Mouse (Mus musculus) E14TG2a.4 (cell line): ENCODE measurements around the gene Slc1a4.

Source experiments
- H3K27me3 ChIP-seq: 2 replicates; pipeline ENCODE4 v1.6.1; 2014; ENCODE audit warnings: low read length, control low read depth; ENCODE audit not compliant: insufficient read depth
- H3K36me3 ChIP-seq: 2 replicates; pipeline ENCODE4 v1.6.1; 2014; ENCODE audit warnings: low read length, control low read depth; ENCODE audit not compliant: insufficient read depth
- H3K4me1 ChIP-seq: replicated peaks from 2 replicates; pipeline ENCODE4 v1.6.1; 2014; ENCODE audit warnings: low read depth, low read length, control low read depth
- H3K4me3 ChIP-seq: replicated peaks from 2 replicates; pipeline ENCODE4 v1.5.1; 2014; ENCODE audit warnings: mild to moderate bottlenecking, low read length
- H3K9me3 ChIP-seq: 2 replicates; pipeline ENCODE4 v1.6.1; 2014; ENCODE audit warnings: low read length, control low read depth
- CTCF ChIP-seq: conservative IDR thresholded peaks from 2 replicates; pipeline ENCODE4 v1.5.1; 2014; ENCODE audit warnings: low read length
- NANOG ChIP-seq: IDR thresholded peaks from 2 replicates; pipeline ENCODE4 v1.6.1; 2014; ENCODE audit warnings: borderline replicate concordance, low read length, mixed read lengths
- POU5F1 ChIP-seq: IDR thresholded peaks from 2 replicates; pipeline ENCODE4 v1.6.1; 2014; ENCODE audit warnings: low read length, borderline replicate concordance

Slc1a4 gene

GRCm38 (mm10) chr11:20318659-20319454 lies 13.7 kb downstream of the Slc1a4 start:
- Histone ChIP-seq H3K36me3 (peaks cover 49% of the 10 kb centered on the region), H3K9me3 (no peaks in the 10 kb centered on the region), H3K4me3 (no peak overlapping the region), H3K27me3 (no peaks in the 10 kb centered on the region), H3K4me1 (peaks cover 55% of the 10 kb centered on the region)
- no peak for TF ChIP-seq CTCF
- no peak for TF ChIP-seq POU5F1
- TF ChIP-seq NANOG: no peak

GRCm38 (mm10) chr11:20313576-20313975 lies 18.9 kb downstream of the Slc1a4 start:
- H3K36me3 ChIP-seq: peaks cover 84% of the 10 kb centered on the region
- H3K9me3 ChIP-seq: no peaks in the 10 kb centered on the region
- peaks cover 4% of the 10 kb centered on the region for H3K4me1 ChIP-seq
- no peak overlapping the region for H3K4me3 ChIP-seq
- no peak for TF ChIP-seq CTCF
- no peak for TF ChIP-seq NANOG
- TF ChIP-seq POU5F1: no peak
- no peaks in the 10 kb centered on the region for H3K27me3 ChIP-seq

DNA sequence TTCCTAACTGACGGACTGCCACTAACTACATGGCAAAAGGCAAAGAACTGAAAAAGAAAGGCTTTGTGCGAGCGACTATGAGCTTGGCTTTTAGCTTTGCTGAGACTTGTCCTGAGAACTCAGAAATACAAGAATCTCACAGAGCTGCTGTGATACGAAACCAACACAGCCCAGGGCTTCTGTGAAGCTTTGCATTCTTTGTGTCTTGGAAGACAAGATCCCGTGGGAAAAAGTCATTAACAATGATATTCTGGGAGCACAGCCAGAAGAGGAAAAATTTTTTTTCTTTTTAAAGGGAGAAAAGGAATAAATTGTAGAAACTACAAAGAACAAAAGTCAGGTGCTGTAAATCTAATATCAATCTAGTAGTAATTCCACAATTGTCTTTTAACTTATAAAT lies 23.5 kb downstream of the Slc1a4 start:
- H3K36me3 ChIP-seq: peaks cover 88% of the 10 kb centered on the region
- H3K27me3 ChIP-seq: no peaks in the 10 kb centered on the region
- TF ChIP-seq CTCF (no peak), POU5F1 (no peak), NANOG (no peak)
- H3K4me3 ChIP-seq: no peak overlapping the region
- no peaks in the 10 kb centered on the region for H3K9me3 ChIP-seq
- H3K4me1 ChIP-seq: peaks cover 24% of the 10 kb centered on the region

GRCm38 (mm10) chr11:20307409-20307808 lies 25.1 kb downstream of the Slc1a4 start:
- H3K9me3 ChIP-seq: no peaks in the 10 kb centered on the region
- no peaks in the 10 kb centered on the region for H3K27me3 ChIP-seq
- peaks cover 87% of the 10 kb centered on the region for H3K36me3 ChIP-seq
- peaks cover 24% of the 10 kb centered on the region for H3K4me1 ChIP-seq
- H3K4me3 ChIP-seq: no peak overlapping the region
- no peak for TF ChIP-seq POU5F1
- TF ChIP-seq CTCF: no peak
- TF ChIP-seq NANOG: no peak

DNA sequence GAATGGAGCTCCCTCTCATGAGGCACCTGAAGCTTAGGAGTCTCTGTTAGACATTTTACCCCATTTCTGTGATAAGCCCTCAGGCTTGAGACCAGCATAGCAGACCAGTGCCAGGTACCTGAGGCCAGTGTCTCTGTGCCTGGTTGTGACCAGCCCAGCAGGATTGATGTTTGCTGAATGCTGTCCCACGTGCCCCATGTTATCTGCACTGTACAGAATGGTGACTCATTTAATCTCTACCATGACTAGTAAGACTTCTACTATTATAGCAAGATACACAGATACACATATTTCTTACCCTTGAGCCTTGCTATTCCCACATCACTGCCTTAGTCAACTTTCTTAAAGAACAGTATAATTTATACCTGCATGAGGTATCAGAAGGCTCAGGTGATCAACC lies 26.9 kb downstream of the Slc1a4 start:
- no peak overlapping the region for H3K4me3 ChIP-seq
- peaks cover 77% of the 10 kb centered on the region for H3K36me3 ChIP-seq
- H3K9me3 ChIP-seq: no peaks in the 10 kb centered on the region
- no peaks in the 10 kb centered on the region for H3K27me3 ChIP-seq
- no peak for TF ChIP-seq POU5F1
- no peak for TF ChIP-seq NANOG
- no peak for TF ChIP-seq CTCF
- peaks cover 41% of the 10 kb centered on the region for H3K4me1 ChIP-seq

DNA sequence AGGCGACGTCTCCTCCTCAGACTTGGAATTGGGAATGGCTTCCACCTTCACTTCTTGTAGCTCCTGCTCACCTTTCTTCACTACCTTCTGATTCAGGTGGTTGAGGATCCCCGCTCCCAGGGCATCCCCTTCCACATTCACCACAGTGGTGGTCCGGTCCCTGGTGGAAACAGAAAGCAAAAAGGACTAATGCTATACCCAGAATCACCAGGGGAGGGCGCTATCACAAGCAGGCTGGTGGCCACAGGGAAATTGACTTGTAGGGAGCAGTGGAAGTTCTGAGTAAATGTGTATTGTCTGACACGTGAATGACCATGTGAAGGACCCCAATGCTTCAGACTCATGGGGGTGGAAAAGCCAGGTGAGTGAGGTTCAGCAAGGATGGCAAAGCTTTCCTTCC lies 28.2 kb downstream of the Slc1a4 start:
- no peak overlapping the region for H3K4me3 ChIP-seq
- H3K9me3 ChIP-seq: no peaks in the 10 kb centered on the region
- H3K4me1 ChIP-seq: peaks cover 42% of the 10 kb centered on the region
- peak; percentile 95 for TF ChIP-seq CTCF
- TF ChIP-seq NANOG: no peak
- peaks cover 67% of the 10 kb centered on the region for H3K36me3 ChIP-seq
- no peaks in the 10 kb centered on the region for H3K27me3 ChIP-seq

GRCm38 (mm10) chr11:20301332-20301731 lies 31.2 kb downstream of the Slc1a4 start:
- no peaks in the 10 kb centered on the region for H3K9me3 ChIP-seq
- peaks cover 48% of the 10 kb centered on the region for H3K4me1 ChIP-seq
- no peaks in the 10 kb centered on the region for H3K27me3 ChIP-seq
- H3K4me3 ChIP-seq: no peak overlapping the region
- H3K36me3 ChIP-seq: peaks cover 38% of the 10 kb centered on the region
- TF ChIP-seq NANOG (no peak), POU5F1 (no peak), CTCF (no peak)

DNA sequence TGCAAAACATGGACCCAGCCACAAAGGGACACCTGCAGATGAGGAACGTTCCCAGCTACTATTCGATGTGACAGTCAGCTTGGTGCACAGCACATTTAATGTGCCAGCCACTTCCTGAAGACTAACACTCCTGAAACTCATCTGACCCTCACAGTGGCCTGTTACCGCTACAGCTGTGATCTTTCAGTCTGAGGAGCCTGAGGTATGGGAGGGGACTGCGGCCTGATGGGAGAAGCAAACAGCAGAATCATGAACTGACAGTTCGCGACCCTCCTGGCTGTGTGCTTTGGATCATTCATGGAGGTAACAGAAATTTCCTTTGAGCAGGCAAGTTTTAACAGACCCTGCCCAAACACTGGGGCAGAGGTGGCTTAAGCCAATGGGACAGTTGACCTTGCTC lies 31.7 kb downstream of the Slc1a4 start:
- TF ChIP-seq CTCF: no peak
- no peak for TF ChIP-seq NANOG
- no peak for TF ChIP-seq POU5F1
- H3K27me3 ChIP-seq: no peaks in the 10 kb centered on the region
- H3K4me3 ChIP-seq: no peak overlapping the region
- peaks cover 33% of the 10 kb centered on the region for H3K36me3 ChIP-seq
- no peaks in the 10 kb centered on the region for H3K9me3 ChIP-seq
- H3K4me1 ChIP-seq: peaks cover 47% of the 10 kb centered on the region

DNA sequence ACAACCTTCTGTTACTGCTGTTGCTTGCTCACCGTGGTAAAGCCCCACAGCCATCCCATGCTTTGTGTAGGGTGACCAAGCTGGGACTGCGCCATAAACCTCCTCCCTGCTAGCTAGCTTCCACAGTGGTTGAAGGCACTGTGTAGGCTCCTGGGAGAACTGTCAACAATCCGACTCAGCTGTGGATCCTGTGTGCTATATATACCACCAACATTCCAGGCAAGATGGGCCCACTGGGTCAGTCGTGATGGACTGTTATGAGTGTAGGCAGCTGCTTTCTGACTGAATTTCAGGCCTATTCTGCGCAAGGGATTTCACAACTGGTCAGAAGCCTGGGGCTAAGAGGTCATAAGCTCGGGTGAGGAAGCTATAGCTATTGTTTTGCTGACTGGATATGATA lies 32.6 kb downstream of the Slc1a4 start:
- peaks cover 24% of the 10 kb centered on the region for H3K36me3 ChIP-seq
- no peak overlapping the region for H3K4me3 ChIP-seq
- H3K27me3 ChIP-seq: no peaks in the 10 kb centered on the region
- peaks cover 37% of the 10 kb centered on the region for H3K4me1 ChIP-seq
- TF ChIP-seq CTCF: no peak
- TF ChIP-seq POU5F1: no peak
- no peak for TF ChIP-seq NANOG
- H3K9me3 ChIP-seq: no peaks in the 10 kb centered on the region
